Mouse (Mus musculus) gastrocnemius, postnatal 10 days (tissue): Measurements from ENCODE around the gene Mab21l3. TPM values are rescaled to one million over a fixed set of nuclear protein-coding genes. Genes with fewer than 3 reads are reported as not detected.

Experiments
- DNase-seq: peaks from one replicate; pipeline ENCODE4 v3.0.0; 2021; ENCODE audit warnings: mixed read lengths
- total RNA-seq, 2 experiments: library from RNA; stranded (reverse); gene quantifications; 2 replicates each; pipeline ENCODE4 v1.2.3; 2021

The Mab21l3 gene
- total RNA-seq, 2 experiments from 2014 or later = 0.09 TPM; not detected in 1

GRCm38 (mm10) chr3:101803764-101804163 lies 45.0 kb downstream of the Mab21l3 start:
- DNase-seq = no peak

GRCm38 (mm10) chr3:101802746-101803145 lies 46.0 kb downstream of the Mab21l3 start:
- no peak for DNase-seq

- DNase-seq = no peak
Observed at GRCm38 (mm10) chr3:101800596-101801018, 48.2 kb downstream of the Mab21l3 start.

- DNase-seq = no peak
Observed at GRCm38 (mm10) chr3:101799852-101800595, 48.7 kb downstream of the Mab21l3 start.

GRCm38 (mm10) chr3:101797830-101798709 lies 50.7 kb downstream of the Mab21l3 start:
- peak; percentile 50 for DNase-seq

GRCm38 (mm10) chr3:101796212-101796611 lies 52.5 kb downstream of the Mab21l3 start:
- no peak for DNase-seq

- no peak for DNase-seq
Observed at GRCm38 (mm10) chr3:101795387-101796039, 53.2 kb downstream of the Mab21l3 start.

- DNase-seq = no peak
Observed at GRCm38 (mm10) chr3:101794666-101795065, 54.1 kb downstream of the Mab21l3 start.

- no peak for DNase-seq
Observed at GRCm38 (mm10) chr3:101794026-101794425, 54.7 kb downstream of the Mab21l3 start.

- no peak for DNase-seq
Observed at GRCm38 (mm10) chr3:101792191-101792590, 56.6 kb downstream of the Mab21l3 start.

- DNase-seq = no peak
Observed at GRCm38 (mm10) chr3:101784768-101785424, 63.9 kb downstream of the Mab21l3 start.

GRCm38 (mm10) chr3:101783793-101784192 lies 65.0 kb downstream of the Mab21l3 start:
- DNase-seq = no peak

GRCm38 (mm10) chr3:101780874-101781483 lies 67.8 kb downstream of the Mab21l3 start:
- no peak for DNase-seq

GRCm38 (mm10) chr3:101778896-101779665 lies 69.7 kb downstream of the Mab21l3 start:
- DNase-seq = no peak

GRCm38 (mm10) chr3:101775732-101776131 lies 73.0 kb downstream of the Mab21l3 start:
- no peak for DNase-seq

- no peak for DNase-seq
Observed at GRCm38 (mm10) chr3:101770540-101770939, 78.2 kb downstream of the Mab21l3 start.

- no peak for DNase-seq
Observed at GRCm38 (mm10) chr3:101763566-101763965, 85.2 kb downstream of the Mab21l3 start.
